Mouse (Mus musculus) liver, embryonic 11.5 days (tissue): ENCODE data around the gene Tusc2. TPM values are rescaled to one million over a fixed set of nuclear protein-coding genes. Genes with fewer than 3 reads are reported as not detected.
"Not testable (repeated sequence)": the region's sequence is repeated elsewhere in the genome, so short reads cannot be mapped to it uniquely, and the experiment has no call there.

Source experiments
- ATAC-seq: fragments of 200-750 bp; cut with Nextera tagmentation; replicated peaks from 2 replicates; pipeline ENCODE4 v1.8.0; 2017; ENCODE audit warnings: moderate number of reproducible peaks, mild to moderate bottlenecking, moderate TSS enrichment, moderate library complexity; ENCODE audit not compliant: low FRiP score
- DNase-seq: peaks from one replicate; pipeline ENCODE4 v3.0.0-alpha.2; 2017; ENCODE audit warnings: low spot score
- H3K27ac ChIP-seq: fragments of 300-500 bp; sonication (generic); 2 replicates; pipeline ENCODE4 v1.5.1; 2014; ENCODE audit warnings: mild to moderate bottlenecking, low read depth, low read length, control low read depth
- H3K27me3 ChIP-seq: fragments of 300-500 bp; sonication (generic); replicated peaks from 2 replicates; pipeline ENCODE4 v1.6.1; 2014; ENCODE audit warnings: low read length, mixed read lengths; ENCODE audit not compliant: control insufficient read depth, insufficient read depth
- H3K36me3 ChIP-seq: fragments of 300-500 bp; sonication (generic); 2 replicates; pipeline ENCODE4 v1.6.1; 2014; ENCODE audit warnings: mild to moderate bottlenecking, low read length, moderate library complexity, mixed read lengths; ENCODE audit not compliant: control insufficient read depth, insufficient read depth
- H3K4me1 ChIP-seq: fragments of 300-500 bp; sonication (generic); replicated peaks from 2 replicates; pipeline ENCODE4 v1.6.1; 2014; ENCODE audit warnings: low read length, mixed read lengths; ENCODE audit not compliant: control insufficient read depth, insufficient read depth
- H3K4me2 ChIP-seq: fragments of 300-500 bp; sonication (generic); 2 replicates; pipeline ENCODE4 v1.6.1; 2014; ENCODE audit warnings: mild to moderate bottlenecking, control low read depth, moderate library complexity
- H3K4me3 ChIP-seq: fragments of 300-500 bp; sonication (generic); 2 replicates; pipeline ENCODE4 v1.5.1; 2014; ENCODE audit warnings: low read depth, low read length, control low read depth
- H3K9ac ChIP-seq: fragments of 300-500 bp; sonication (generic); 2 replicates; pipeline ENCODE4 v1.6.1; 2014; ENCODE audit warnings: low read depth, low read length, control low read depth
- H3K9me3 ChIP-seq: fragments of 300-500 bp; sonication (generic); 2 replicates; pipeline ENCODE4 v1.6.1; 2016; ENCODE audit warnings: low read length, inconsistent platforms, mixed read lengths; ENCODE audit not compliant: control insufficient read depth
- WGBS: fragments of 180-500 bp; shearing (Covaris S2); extraction: QIAGEN DNeasy Blood & Tissue Kit; methylation state at CpG from one replicate; pipeline ENCODE4 v1.1.7; 2014; 5-methylcytosine and 5-hydroxymethylcytosine counted together
- polyA plus RNA-seq: library from polyadenylated mRNA; unstranded; fragments of >200 nt; fragmentation: Nextera tagmentation; extraction: Ambion mirVana; gene quantifications from 2 replicates; pipeline ENCODE4 v1.2.1, GENCODE M21; 2014

The Tusc2 gene
- polyA plus RNA-seq, 1 experiment from 2014 or later: 62.7 TPM

DNA sequence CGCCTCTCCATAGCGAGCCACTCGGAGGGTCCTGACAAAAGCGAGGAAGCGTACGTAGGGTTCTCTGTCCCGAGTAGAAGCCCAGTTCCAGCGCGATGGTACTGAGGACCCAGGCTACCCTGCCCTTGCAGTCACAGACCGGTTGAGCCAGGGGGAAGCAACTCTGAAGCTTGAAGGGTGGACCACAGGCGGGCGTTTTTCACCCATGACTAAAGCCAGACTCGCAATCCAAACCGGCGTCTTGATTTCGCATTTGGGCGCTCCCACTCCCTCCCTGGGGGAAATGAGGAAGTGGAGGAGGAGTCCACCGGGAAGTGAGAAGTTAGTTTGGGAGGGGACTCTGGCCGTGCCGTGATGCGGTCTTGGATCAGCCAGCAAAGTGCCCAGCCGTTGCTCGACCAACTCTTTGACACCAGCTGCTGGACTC is 8.0 kb upstream of the Tusc2 start:
- DNase-seq (no peak), ATAC-seq (peak; percentile 10)
- H3K36me3 ChIP-seq: peaks cover 30% of the 10 kb centered on the region
- H3K27me3 ChIP-seq: no peaks in the 10 kb centered on the region
- H3K4me2 ChIP-seq: peak overlapping the region; percentile 99
- no peaks in the 10 kb centered on the region for H3K9me3 ChIP-seq
- peak overlapping the region; percentile 89 for H3K9ac ChIP-seq
- H3K4me1 ChIP-seq: peaks cover 48% of the 10 kb centered on the region
- WGBS: under 1% methylated on average over 23 of the region's 23 CpGs
- H3K27ac ChIP-seq: peak overlapping the region; percentile 95
- H3K4me3 ChIP-seq: peak overlapping the region; percentile 79

DNA sequence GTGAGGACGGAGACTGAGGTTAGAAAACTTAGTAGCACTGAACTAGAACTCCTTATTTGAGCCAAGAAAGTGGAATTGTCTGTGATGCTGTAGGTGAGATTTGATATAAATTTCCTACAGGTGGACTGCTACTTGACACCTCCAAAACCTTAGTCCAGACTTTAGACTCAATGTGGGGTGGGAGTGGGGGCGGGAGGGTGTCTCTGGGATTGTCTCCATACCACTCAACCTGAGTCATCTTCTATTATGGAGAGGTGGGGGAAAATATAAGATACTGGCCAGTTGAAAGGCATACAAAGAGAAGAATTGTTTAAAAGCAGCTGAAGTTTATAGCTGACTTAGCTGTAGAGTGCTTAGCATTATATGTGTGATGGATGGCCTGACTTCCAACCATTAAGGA is 7.4 kb upstream of the Tusc2 start:
- Histone ChIP-seq H3K4me1 (peaks cover 45% of the 10 kb centered on the region), H3K36me3 (peaks cover 35% of the 10 kb centered on the region), H3K4me2 (peak overlapping the region; percentile 99), H3K27me3 (no peaks in the 10 kb centered on the region), H3K9me3 (no peaks in the 10 kb centered on the region), H3K9ac (peak overlapping the region; percentile 89), H3K4me3 (peak overlapping the region; percentile 79), H3K27ac (peak overlapping the region; percentile 42; the same call in 1 of the 2 replicates)
- ATAC-seq (no peak), DNase-seq (no peak)
- 35% methylated on average over 2 of the region's 2 CpGs for WGBS

DNA sequence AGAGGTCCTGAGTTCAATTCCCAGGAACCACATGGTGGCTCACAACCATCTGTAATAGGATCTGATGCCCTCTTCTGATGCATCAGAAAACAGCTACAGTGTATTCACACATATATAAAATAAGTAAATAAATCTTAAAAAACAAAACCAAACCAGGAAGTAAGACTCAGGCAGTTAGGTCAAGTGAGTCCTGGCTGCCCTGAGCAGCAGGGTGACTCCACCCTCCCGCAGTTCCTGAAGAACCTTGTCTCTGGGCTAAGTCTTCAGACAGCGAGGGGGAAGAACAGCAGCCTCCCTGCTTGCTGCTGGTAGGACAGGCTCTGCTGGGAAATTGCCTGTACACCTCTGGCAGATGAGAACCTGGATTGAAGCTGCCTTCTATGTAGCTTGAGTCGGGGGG is 6.7 kb upstream of the Tusc2 start:
- Histone ChIP-seq H3K4me2 (peak overlapping the region; percentile 99), H3K4me1 (peaks cover 38% of the 10 kb centered on the region), H3K4me3 (peak overlapping the region; percentile 79), H3K27ac (no peak overlapping the region; the same call in 1 of the 2 replicates), H3K27me3 (no peaks in the 10 kb centered on the region), H3K9ac (peak overlapping the region; percentile 89), H3K36me3 (peaks cover 42% of the 10 kb centered on the region), H3K9me3 (no peaks in the 10 kb centered on the region)
- 62% methylated on average over 3 of the region's 3 CpGs for WGBS
- no peak for ATAC-seq
- DNase-seq: no peak

DNA sequence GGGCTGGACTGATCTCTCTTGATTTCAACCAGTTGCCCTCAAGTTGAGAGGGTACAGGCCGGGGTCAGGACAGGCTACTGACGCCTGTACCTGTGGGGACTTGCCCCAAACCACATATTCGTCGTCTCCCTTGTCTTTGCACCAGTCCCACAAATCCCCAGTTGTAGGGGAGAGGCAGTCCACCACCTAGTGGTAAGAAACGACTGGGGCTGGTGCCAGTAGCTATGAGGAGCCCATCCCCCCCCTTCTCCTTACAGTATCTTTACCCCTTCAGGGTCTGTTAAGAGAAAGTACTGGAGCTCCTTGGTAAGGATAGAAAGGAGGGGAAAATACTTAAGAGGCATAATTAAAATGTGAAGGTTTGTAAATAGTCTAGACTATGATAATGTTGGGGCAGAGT is 2.5 kb downstream of the Tusc2 start:
- H3K4me3 ChIP-seq: peak overlapping the region; percentile 21
- H3K27me3 ChIP-seq, H3K9me3 ChIP-seq, DNase-seq, ATAC-seq, H3K27ac ChIP-seq, H3K9ac ChIP-seq: not testable (repeated sequence)
- H3K4me1 ChIP-seq: peaks cover 43% of the 10 kb centered on the region
- 43% methylated on average over 5 of the region's 5 CpGs for WGBS
- H3K4me2 ChIP-seq: peak overlapping the region; percentile 37
- H3K36me3 ChIP-seq: peaks cover 23% of the 10 kb centered on the region

DNA sequence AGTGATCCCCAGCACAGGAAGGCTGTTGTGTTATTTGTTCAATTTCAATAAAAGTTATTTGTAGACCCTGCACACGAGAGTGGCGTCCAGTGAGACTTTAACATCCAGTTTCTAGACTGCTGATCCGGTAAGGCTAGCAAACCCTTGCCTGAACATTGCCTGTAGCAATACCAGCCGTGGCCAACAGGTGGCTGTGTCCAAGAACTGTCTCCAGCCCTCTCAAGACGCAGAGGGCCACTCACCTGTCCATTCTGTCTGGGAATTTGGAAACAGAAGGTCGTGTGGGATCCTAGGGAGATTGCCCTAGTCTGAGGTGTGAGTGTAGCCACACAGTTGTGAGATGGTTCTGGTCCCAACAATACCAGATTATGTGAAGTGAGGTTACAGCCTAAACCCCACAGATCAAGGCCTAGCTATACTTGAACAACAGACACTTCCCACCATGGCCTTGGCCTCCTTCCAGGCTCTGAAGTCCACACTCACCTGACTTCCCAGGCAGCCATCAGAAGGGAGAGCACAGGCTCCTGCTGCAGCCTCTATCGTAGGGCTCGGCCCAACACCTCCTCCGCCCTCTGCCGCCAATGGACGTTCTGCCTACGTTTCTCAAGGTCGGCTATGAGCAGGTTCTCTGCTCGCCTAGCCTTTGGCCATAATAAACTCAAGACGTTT is 3.1 kb downstream of the Tusc2 start:
- Histone ChIP-seq H3K9me3 (no peaks in the 10 kb centered on the region), H3K4me2 (peak overlapping the region; percentile 78), H3K9ac (0 out of 2 replicates have a peak overlapping the region, but pooled peaks have one; percentile 9), H3K4me3 (no peak overlapping the region), H3K36me3 (peaks cover 19% of the 10 kb centered on the region), H3K27me3 (no peaks in the 10 kb centered on the region), H3K27ac (peak overlapping the region; percentile 80), H3K4me1 (peaks cover 49% of the 10 kb centered on the region)
- ATAC-seq: no peak
- peak; percentile 75 for DNase-seq
- WGBS: 54% methylated on average over 15 of the region's 15 CpGs

DNA sequence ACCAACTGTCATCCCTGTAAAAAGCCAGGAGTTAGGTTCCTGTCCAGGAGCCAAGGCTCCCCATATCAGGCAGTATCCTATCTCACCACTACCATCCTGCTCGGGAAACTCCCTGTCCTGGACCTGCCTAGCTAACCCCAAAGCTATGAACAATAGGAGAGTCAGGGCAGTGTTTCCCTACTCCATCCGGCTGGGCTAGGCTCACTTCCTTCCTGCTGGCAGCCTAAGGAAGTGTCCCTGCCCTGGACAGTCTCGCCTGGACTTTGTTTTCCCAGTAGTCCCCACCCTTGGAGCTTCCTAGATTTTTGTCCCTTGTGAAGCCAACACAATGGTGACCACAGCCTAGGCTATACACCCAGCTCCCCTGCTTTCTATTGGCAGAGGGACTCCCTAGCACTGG is 3.8 kb downstream of the Tusc2 start:
- no peak for DNase-seq
- Histone ChIP-seq H3K9me3 (no peaks in the 10 kb centered on the region), H3K36me3 (peaks cover 18% of the 10 kb centered on the region), H3K4me3 (no peak overlapping the region; the same call in 1 of the 2 replicates), H3K4me2 (peak overlapping the region; percentile 78), H3K27me3 (no peaks in the 10 kb centered on the region), H3K9ac (no peak overlapping the region; the same call in 1 of the 2 replicates), H3K4me1 (peaks cover 56% of the 10 kb centered on the region), H3K27ac (peak overlapping the region; percentile 80)
- WGBS: 57% methylated on average over 3 of the region's 3 CpGs
- ATAC-seq: no peak

DNA sequence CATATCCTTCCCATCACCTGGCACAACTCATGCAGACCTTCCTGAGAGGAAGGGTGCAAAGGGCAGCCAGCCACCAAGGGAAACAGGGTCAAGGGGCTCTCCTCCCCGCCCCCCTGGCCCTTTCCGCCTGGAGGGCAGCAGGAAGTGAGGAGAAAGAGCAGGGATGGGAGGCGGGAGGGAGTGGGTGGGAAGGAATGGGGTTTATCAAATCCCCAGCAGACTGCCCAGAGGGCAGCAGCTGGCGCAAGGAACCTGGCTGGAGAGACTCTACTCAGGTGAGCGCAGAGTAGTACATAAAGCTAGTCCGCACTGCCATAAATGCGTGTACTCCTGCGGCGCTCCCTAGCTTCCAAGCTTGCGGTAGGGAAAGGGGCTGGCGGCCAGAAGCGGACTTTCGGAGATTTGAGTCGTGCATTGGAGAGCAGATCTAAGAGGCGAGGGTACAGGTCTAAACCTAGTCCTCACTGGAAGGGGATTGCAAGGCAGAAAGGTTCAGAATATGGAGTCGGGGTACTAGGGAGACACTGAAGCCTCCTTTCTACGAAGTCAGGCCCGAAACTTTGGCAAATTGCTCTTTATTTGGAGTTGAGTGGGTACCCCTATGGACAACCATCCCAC is 4.8 kb downstream of the Tusc2 start, which contains the start of gene Hyal2:
Gene Hyal2, plus strand, starts transcription at position 244 of the 618 bp plus-strand sequence.
- Histone ChIP-seq H3K27me3 (no peaks in the 10 kb centered on the region), H3K4me2 (peak within 1 kb of the TSS; percentile 78), H3K9me3 (no peaks in the 10 kb centered on the region), H3K27ac (peak within 1 kb of the TSS; percentile 80), H3K4me3 (peak within 1 kb of the TSS; percentile 80), H3K36me3 (peaks cover 23% of the 10 kb centered on the region), H3K9ac (peak within 1 kb of the TSS; percentile 84), H3K4me1 (peaks cover 62% of the 10 kb centered on the region)
- no peak for DNase-seq
- 27% methylated on average over 18 of the region's 18 CpGs for WGBS
- ATAC-seq: no peak

DNA sequence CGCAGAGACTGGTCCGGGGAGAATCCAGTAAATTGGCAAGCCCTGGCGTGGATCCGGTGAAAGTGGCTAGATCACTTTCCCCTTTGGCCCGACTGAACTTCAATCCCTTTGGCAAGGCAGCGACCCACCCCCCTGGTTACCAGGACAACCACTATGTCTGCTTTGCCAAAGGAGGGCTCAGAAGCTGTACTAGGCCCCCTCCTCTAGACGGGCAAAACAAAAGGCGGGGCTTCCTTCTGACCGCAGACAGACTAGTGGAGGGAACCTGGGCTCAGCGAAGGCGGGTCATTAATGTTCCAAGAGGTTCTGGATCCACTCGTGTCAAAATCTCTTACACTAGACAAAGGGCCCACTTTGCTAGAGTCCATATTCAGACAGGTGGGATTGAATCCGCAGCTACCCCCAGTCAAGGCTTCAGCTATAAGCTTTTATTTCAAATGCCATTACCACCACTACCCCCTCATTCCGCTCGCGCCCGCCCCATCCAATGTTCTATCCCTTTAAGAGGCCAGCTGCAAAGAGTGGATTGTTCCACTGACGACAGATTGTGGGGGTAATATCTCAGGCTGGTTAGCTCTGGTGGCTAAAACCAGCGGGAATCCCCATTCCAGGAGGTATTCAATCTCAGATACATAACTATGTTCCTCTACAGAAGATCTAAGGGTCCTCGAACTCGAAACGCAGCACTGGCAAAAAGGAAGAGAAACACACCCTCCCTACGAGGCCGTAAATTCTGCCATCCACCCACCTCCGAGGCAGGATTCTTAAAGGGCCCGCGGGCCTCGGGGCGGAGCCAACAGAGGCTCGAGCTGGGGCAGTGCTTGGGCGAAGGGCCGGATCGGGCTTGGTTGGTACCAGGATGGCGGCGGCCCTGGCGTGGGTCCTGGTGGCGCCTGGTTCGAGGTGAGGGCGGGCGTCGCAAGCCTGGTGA is 5.5 kb downstream of the Tusc2 start:
- peak; percentile 88 for DNase-seq
- under 1% methylated on average over 41 of the region's 41 CpGs for WGBS
- peak; percentile 79 for ATAC-seq
- Histone ChIP-seq H3K9me3 (no peaks in the 10 kb centered on the region), H3K4me2 (peak overlapping the region; percentile 78), H3K4me1 (peaks cover 62% of the 10 kb centered on the region), H3K27ac (peak overlapping the region; percentile 80), H3K36me3 (peaks cover 30% of the 10 kb centered on the region), H3K4me3 (peak overlapping the region; percentile 80), H3K9ac (peak overlapping the region; percentile 84), H3K27me3 (no peaks in the 10 kb centered on the region)
